Mouse (Mus musculus): ENCODE measurements at regions not wholly inside any gene's neighbourhood (a gene's known extent, or its start where the extent isn't known, plus 50 kb on each side); places are given as distances from the start of the nearest gene placed in this dataset.

- H3K27me3 ChIP-seq (ENCODE audit: control insufficient read depth, insufficient read depth, insufficient read length), result no peaks in the 10 kb centered on the region
- H3ac ChIP-seq (ENCODE audit: control insufficient read depth, insufficient read length, low read depth), result no peak overlapping the region
- H3K79me3 ChIP-seq (ENCODE audit: low read depth), result no peaks in the 10 kb centered on the region
- no peak overlapping the region for H3K4me3 ChIP-seq (ENCODE audit: insufficient read depth, poor library complexity, severe bottlenecking)
- no peaks in the 10 kb centered on the region for H3K79me2 ChIP-seq (ENCODE audit: control insufficient read depth, insufficient read depth)
- TF ChIP-seq USF1 (IDR thresholded peaks at IDR 0.05; ENCODE audit: low read depth) (no peak), MAX (IDR thresholded peaks at IDR 0.05) (no peak), CEBPB (IDR thresholded peaks at IDR 0.05; ENCODE audit: low read depth) (no peak), CTCF (IDR thresholded peaks at IDR 0.05; ENCODE audit: control insufficient read depth, insufficient read depth, insufficient read length) (no peak), FOSL1 (IDR thresholded peaks at IDR 0.05; ENCODE audit: insufficient read depth, low read length, poor library complexity, severe bottlenecking) (no peak), MYOD1 (IDR thresholded peaks at IDR 0.05; ENCODE audit: control insufficient read depth, insufficient read length, low read depth) (no peak), MYOG (IDR thresholded peaks at IDR 0.05; ENCODE audit: control insufficient read depth, extremely low read depth, insufficient read length) (no peak)
- no peaks in the 10 kb centered on the region for H3K36me3 ChIP-seq (ENCODE audit: control insufficient read depth, insufficient read depth)
These were observed 120.0 kb upstream of the Id2 start for GRCm38 (mm10) chr12:25216792-25217516.

DNA sequence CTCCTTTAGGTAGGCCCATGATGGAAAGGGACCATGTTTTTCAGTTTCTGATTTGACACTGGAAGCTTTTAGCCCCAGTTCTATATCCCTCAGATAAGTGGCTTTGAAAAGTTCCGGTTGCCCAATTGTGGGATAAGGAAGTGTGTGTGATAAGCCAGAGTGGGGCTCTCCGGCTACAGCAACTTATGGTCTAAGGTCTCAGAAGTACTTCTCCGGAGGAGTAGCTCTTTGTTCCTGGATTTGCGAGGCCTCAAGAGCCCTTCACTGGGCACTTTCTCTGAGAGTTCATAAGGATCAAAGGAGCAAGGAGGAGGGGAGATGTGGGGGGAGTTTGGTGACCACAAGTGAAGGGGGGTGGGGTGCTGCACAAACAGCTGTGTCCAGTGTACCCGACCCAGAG, 118.3 kb upstream of the Id2 start:
- H3ac ChIP-seq (ENCODE audit: control insufficient read depth, insufficient read length, low read depth), result no peak overlapping the region
- H3K4me3 ChIP-seq (ENCODE audit: insufficient read depth, poor library complexity, severe bottlenecking), result no peak overlapping the region
- H3K36me3 ChIP-seq (ENCODE audit: control insufficient read depth, insufficient read depth), result no peaks in the 10 kb centered on the region
- H3K79me3 ChIP-seq (ENCODE audit: low read depth), result no peaks in the 10 kb centered on the region
- no peaks in the 10 kb centered on the region for H3K79me2 ChIP-seq (ENCODE audit: control insufficient read depth, insufficient read depth)
- TF ChIP-seq CEBPB (IDR thresholded peaks at IDR 0.05; ENCODE audit: low read depth), result no peak
- TF ChIP-seq USF1 (IDR thresholded peaks at IDR 0.05; ENCODE audit: low read depth), result no peak
- TF ChIP-seq MAX (IDR thresholded peaks at IDR 0.05), result no peak
- no peak for TF ChIP-seq MYOG (IDR thresholded peaks at IDR 0.05; ENCODE audit: control insufficient read depth, extremely low read depth, insufficient read length)
- no peak for TF ChIP-seq CTCF (IDR thresholded peaks at IDR 0.05; ENCODE audit: control insufficient read depth, insufficient read depth, insufficient read length)
- TF ChIP-seq FOSL1 (IDR thresholded peaks at IDR 0.05; ENCODE audit: insufficient read depth, low read length, poor library complexity, severe bottlenecking), result no peak
- TF ChIP-seq MYOD1 (IDR thresholded peaks at IDR 0.05; ENCODE audit: control insufficient read depth, insufficient read length, low read depth), result no peak
- no peaks in the 10 kb centered on the region for H3K27me3 ChIP-seq (ENCODE audit: control insufficient read depth, insufficient read depth, insufficient read length)

- H3K27me3 ChIP-seq (ENCODE audit: control insufficient read depth, insufficient read depth, insufficient read length), result no peaks in the 10 kb centered on the region
- no peak overlapping the region for H3K4me3 ChIP-seq (ENCODE audit: insufficient read depth, poor library complexity, severe bottlenecking)
- H3K79me2 ChIP-seq (ENCODE audit: control insufficient read depth, insufficient read depth), result no peaks in the 10 kb centered on the region
- TF ChIP-seq MYOG (IDR thresholded peaks at IDR 0.05; ENCODE audit: control insufficient read depth, extremely low read depth, insufficient read length) (no peak), CEBPB (IDR thresholded peaks at IDR 0.05; ENCODE audit: low read depth) (no peak), MAX (IDR thresholded peaks at IDR 0.05) (no peak), CTCF (IDR thresholded peaks at IDR 0.05; ENCODE audit: control insufficient read depth, insufficient read depth, insufficient read length) (no peak), MYOD1 (IDR thresholded peaks at IDR 0.05; ENCODE audit: control insufficient read depth, insufficient read length, low read depth) (no peak), USF1 (IDR thresholded peaks at IDR 0.05; ENCODE audit: low read depth) (no peak), FOSL1 (IDR thresholded peaks at IDR 0.05; ENCODE audit: insufficient read depth, low read length, poor library complexity, severe bottlenecking) (no peak)
- H3K36me3 ChIP-seq (ENCODE audit: control insufficient read depth, insufficient read depth), result no peaks in the 10 kb centered on the region
- no peaks in the 10 kb centered on the region for H3K79me3 ChIP-seq (ENCODE audit: low read depth)
- H3ac ChIP-seq (ENCODE audit: control insufficient read depth, insufficient read length, low read depth), result no peak overlapping the region
These were observed 117.0 kb upstream of the Id2 start for GRCm38 (mm10) chr12:25213782-25214478.

DNA sequence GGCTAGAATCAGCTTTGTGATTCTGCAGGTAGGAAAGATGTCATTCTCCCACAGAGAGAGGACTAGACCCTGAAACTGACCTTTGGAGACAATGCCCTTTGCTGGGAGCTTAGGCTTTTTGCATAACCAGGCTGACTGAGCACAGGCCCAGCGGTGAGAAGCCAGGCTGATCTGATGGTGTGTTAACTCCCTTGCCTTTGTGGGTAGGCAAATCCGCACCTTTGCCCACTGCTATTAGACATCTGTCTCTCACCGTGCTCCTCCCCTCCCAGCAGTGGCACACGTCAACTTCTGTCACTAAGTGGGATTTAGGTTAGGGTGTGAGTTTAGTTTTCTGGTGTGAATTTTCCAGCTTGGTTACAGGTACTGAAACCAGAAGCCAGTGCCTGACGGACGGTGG, 114.4 kb upstream of the Id2 start:
- no peaks in the 10 kb centered on the region for H3K79me2 ChIP-seq (ENCODE audit: control insufficient read depth, insufficient read depth)
- TF ChIP-seq FOSL1 (IDR thresholded peaks at IDR 0.05; ENCODE audit: insufficient read depth, low read length, poor library complexity, severe bottlenecking) (no peak), MAX (IDR thresholded peaks at IDR 0.05) (no peak), CEBPB (IDR thresholded peaks at IDR 0.05; ENCODE audit: low read depth) (no peak), MYOG (IDR thresholded peaks at IDR 0.05; ENCODE audit: control insufficient read depth, extremely low read depth, insufficient read length) (no peak), CTCF (IDR thresholded peaks at IDR 0.05; ENCODE audit: control insufficient read depth, insufficient read depth, insufficient read length) (no peak), MYOD1 (IDR thresholded peaks at IDR 0.05; ENCODE audit: control insufficient read depth, insufficient read length, low read depth) (no peak), USF1 (IDR thresholded peaks at IDR 0.05; ENCODE audit: low read depth) (no peak)
- no peaks in the 10 kb centered on the region for H3K36me3 ChIP-seq (ENCODE audit: control insufficient read depth, insufficient read depth)
- H3K4me3 ChIP-seq (ENCODE audit: insufficient read depth, poor library complexity, severe bottlenecking), result no peak overlapping the region
- no peak overlapping the region for H3ac ChIP-seq (ENCODE audit: control insufficient read depth, insufficient read length, low read depth)
- H3K27me3 ChIP-seq (ENCODE audit: control insufficient read depth, insufficient read depth, insufficient read length), result no peaks in the 10 kb centered on the region
- no peaks in the 10 kb centered on the region for H3K79me3 ChIP-seq (ENCODE audit: low read depth)

- Histone ChIP-seq H3K4me3 (ENCODE audit: insufficient read depth, poor library complexity, severe bottlenecking) (no peak overlapping the region), H3K36me3 (ENCODE audit: control insufficient read depth, insufficient read depth) (no peaks in the 10 kb centered on the region), H3K79me2 (ENCODE audit: control insufficient read depth, insufficient read depth) (no peaks in the 10 kb centered on the region), H3K79me3 (ENCODE audit: low read depth) (no peaks in the 10 kb centered on the region), H3ac (ENCODE audit: control insufficient read depth, insufficient read length, low read depth) (no peak overlapping the region), H3K27me3 (ENCODE audit: control insufficient read depth, insufficient read depth, insufficient read length) (no peaks in the 10 kb centered on the region)
- no peak for TF ChIP-seq MYOD1 (IDR thresholded peaks at IDR 0.05; ENCODE audit: control insufficient read depth, insufficient read length, low read depth)
- no peak for TF ChIP-seq CEBPB (IDR thresholded peaks at IDR 0.05; ENCODE audit: low read depth)
- no peak for TF ChIP-seq USF1 (IDR thresholded peaks at IDR 0.05; ENCODE audit: low read depth)
- TF ChIP-seq CTCF (IDR thresholded peaks at IDR 0.05; ENCODE audit: control insufficient read depth, insufficient read depth, insufficient read length), result no peak
- no peak for TF ChIP-seq FOSL1 (IDR thresholded peaks at IDR 0.05; ENCODE audit: insufficient read depth, low read length, poor library complexity, severe bottlenecking)
- TF ChIP-seq MAX (IDR thresholded peaks at IDR 0.05), result no peak
- no peak for TF ChIP-seq MYOG (IDR thresholded peaks at IDR 0.05; ENCODE audit: control insufficient read depth, extremely low read depth, insufficient read length)
These were observed 113.7 kb upstream of the Id2 start for GRCm38 (mm10) chr12:25210597-25210996.
